Comparison of ENCODE assay signal across 8 mouse cellular contexts in the genomic region with DNA sequence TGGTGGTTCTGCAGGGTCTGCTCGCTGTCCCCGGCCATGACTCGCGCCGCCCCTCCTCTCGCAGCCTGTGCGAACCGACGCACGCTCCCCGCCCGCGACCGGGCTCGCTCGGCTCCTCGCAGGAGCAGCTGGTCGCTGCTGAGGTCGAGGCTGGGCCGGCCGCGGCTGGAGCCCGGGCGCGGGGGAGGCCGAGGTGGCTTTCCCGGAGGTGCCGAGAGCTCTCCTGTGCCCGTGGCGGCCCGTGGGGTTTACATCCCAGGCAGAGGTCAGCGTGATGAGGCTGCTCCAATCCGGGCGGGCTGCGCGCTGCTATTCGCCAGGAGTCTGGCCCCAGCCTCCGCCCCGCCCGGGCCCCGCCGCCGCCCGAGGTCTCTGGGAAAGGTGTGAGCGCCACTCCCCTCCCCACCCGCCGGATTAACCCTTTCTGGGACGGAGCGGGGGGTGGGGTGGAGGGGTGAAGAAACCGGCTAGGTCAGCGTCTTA. TPM values are rescaled to one million over a fixed set of nuclear protein-coding genes. Genes with fewer than 3 reads are reported as not detected.
DNase-seq lines count a peak whose midpoint lies in the region; ATAC-seq and TF ChIP-seq lines count a peak whose summit lies in the region.

No protein-coding gene starts in this region.

- no peaks in the 10 kb centered on the region for H3K27me3 ChIP-seq in hindbrain, postnatal 0 days (ENCODE audit: insufficient read depth, low read length)

- H3K36me3 ChIP-seq in hindbrain, postnatal 0 days (ENCODE audit: insufficient read depth, low read length), result no peaks in the 10 kb centered on the region

- ATAC-seq in hindbrain, postnatal 0 days, result peak; percentile 89
- ATAC-seq in megakaryocyte-erythroid progenitor cell, adult 5-6 weeks (replicated peaks; ENCODE audit: low FRiP score, low TSS enrichment, poor library complexity, severe bottlenecking), result peak; percentile 70

- peak overlapping the region; percentile 68 for H3K4me2 ChIP-seq in hindbrain, postnatal 0 days (ENCODE audit: low read depth, low read length)

- H3K4me3 ChIP-seq in gastrocnemius, adult 2 months, result peak overlapping the region; percentile 95
- peak overlapping the region; percentile 90 for H3K4me3 ChIP-seq in hindbrain, postnatal 0 days (ENCODE audit: low read length)

- no peak for TF ChIP-seq CTCF in gastrocnemius, adult 2 months (IDR thresholded peaks at IDR 0.05)
- TF ChIP-seq CTCF in hindbrain, postnatal 0 days (IDR thresholded peaks at IDR 0.05; ENCODE audit: low read depth), result 0 out of 2 replicates have a peak, but pooled peaks have one; percentile 15

- intact Hi-C loops in gastrocnemius, adult 2 months (cut with DNase I), result no loop called here
- intact Hi-C loops in left cerebral cortex, postnatal 14 days (cut with DNase I), result loop anchor here (2.0 kb wide), 1 partner anchor 52 kb away; no protein-coding TSS in a partner anchor

- DNase-seq in T-cell, adult 2 months (ENCODE audit: low spot score), result peak; percentile 63
- peak; percentile 77 to 82 for DNase-seq in cerebellum, postnatal 4 days (ENCODE audit: low spot score in 2 of 2)
- peak; percentile 93 for DNase-seq in gastrocnemius, adult 2 months
- peak; percentile 88 for DNase-seq in hindbrain, postnatal 0 days (ENCODE audit: low spot score)
- peak; percentile 76 to 80 for DNase-seq in left cerebral cortex, postnatal 14 days (ENCODE audit: low spot score in 2 of 2)
- DNase-seq in right cerebral cortex, postnatal 14 days, result peak; percentile 85
- DNase-seq in urinary bladder, postnatal 36 days (ENCODE audit: low spot score in 2 of 2), result peak; percentile 78 to 90

- H3K27ac ChIP-seq in gastrocnemius, adult 2 months, result peak overlapping the region; percentile 92
- H3K27ac ChIP-seq in hindbrain, postnatal 0 days, result peak overlapping the region; percentile 95

- peaks cover 7% of the 10 kb centered on the region; the same call in 1 of the 2 replicates for H3K4me1 ChIP-seq in hindbrain, postnatal 0 days (ENCODE audit: insufficient read depth, low read length)

- peak overlapping the region; percentile 76 for H3K9ac ChIP-seq in hindbrain, postnatal 0 days (replicated peaks; ENCODE audit: low read length)

- WGBS in hindbrain, postnatal 0 days, result under 1% methylated on average over 50 of the region's 51 CpGs

- H3K9me3 ChIP-seq in hindbrain, postnatal 0 days (ENCODE audit: low read length), result no peaks in the 10 kb centered on the region

RNA-seq across cellular contexts. Expression of a gene that starts 0.2 kb away (rescaled TPM):
- 10 to 100 TPM; 14.1 to 22.4 TPM for total RNA-seq in gastrocnemius, adult 2 months (2021)
- total RNA-seq in hindbrain, postnatal 0 days (2014; rRNA removed), result 71.8 and 91.3 TPM in 2 replicates
- 40.1 and 44.7 TPM in 2 replicates for polyA plus RNA-seq in hindbrain, postnatal 0 days (2015; fragmentation: Nextera tagmentation; extraction: Ambion mirVana)
- total RNA-seq in left cerebral cortex, postnatal 14 days (2021), result 10 to 100 TPM; 74.1 to 81.2 TPM
- 187 and 249 TPM in 2 replicates for total RNA-seq in megakaryocyte-erythroid progenitor cell, adult 5-6 weeks (2014; fragmentation: Nextera tagmentation)
- total RNA-seq in megakaryocyte-erythroid progenitor cell, adult 5-6 weeks (2017), result 228 and 238 TPM in 2 replicates

RNA-seq across cellular contexts. Expression of a gene that starts 23.3 kb away (rescaled TPM):
- 10 to 100 TPM; 33.2 to 40.4 TPM for total RNA-seq in gastrocnemius, adult 2 months (2021)
- total RNA-seq in hindbrain, postnatal 0 days (2014; rRNA removed), result 47.5 and 63.2 TPM in 2 replicates
- 70.4 and 80.8 TPM in 2 replicates for polyA plus RNA-seq in hindbrain, postnatal 0 days (2015; fragmentation: Nextera tagmentation; extraction: Ambion mirVana)
- total RNA-seq in left cerebral cortex, postnatal 14 days (2021), result 10 to 100 TPM; 44.0 to 46.4 TPM
- 89.8 and 97.2 TPM in 2 replicates for total RNA-seq in megakaryocyte-erythroid progenitor cell, adult 5-6 weeks (2014; fragmentation: Nextera tagmentation)
- total RNA-seq in megakaryocyte-erythroid progenitor cell, adult 5-6 weeks (2017), result 150 and 178 TPM in 2 replicates

Comparison
In these comparisons a context has a peak if more than half of its experiments do, and no peak if none do; other contexts are left out.
1. Peak in every context shown above with its lines: DNase-seq, ATAC-seq, H3K4me3 ChIP-seq and H3K27ac ChIP-seq.